Mouse (Mus musculus) right cerebral cortex, postnatal 4 days (tissue): ENCODE results near the gene Clasp2.
"Not testable (repeated sequence)": the region's sequence is repeated elsewhere in the genome, so short reads cannot be mapped to it uniquely, and the experiment has no call there.

Experiments
- DNase-seq: peaks from one replicate; pipeline ENCODE4 v3.0.0-alpha.2; 2022

Clasp2 gene

DNA sequence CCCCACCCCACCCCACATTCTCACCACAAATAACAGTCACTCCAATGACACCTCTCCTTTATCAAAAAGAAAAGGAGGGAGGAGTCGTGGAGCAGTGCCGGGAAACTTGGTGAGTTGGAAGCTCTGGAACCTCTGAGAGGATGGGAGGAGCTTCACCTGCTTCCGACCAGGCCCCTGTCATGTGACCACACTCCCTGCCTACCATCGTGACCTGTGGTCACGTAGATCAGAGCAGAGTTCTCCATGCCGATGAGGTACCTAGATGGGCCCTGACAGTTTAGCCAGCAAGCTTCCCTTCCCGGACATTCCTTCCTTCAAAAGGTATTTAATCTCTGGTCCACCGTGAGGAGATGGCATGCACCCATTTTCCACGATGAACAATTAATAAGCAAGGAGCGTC lies 17.2 kb downstream of the Clasp2 start:
- DNase-seq = no peak

GRCm38 (mm10) chr9:113759684-113760083 lies 18.4 kb downstream of the Clasp2 start:
- DNase-seq = no peak

- no peak for DNase-seq
Observed at GRCm38 (mm10) chr9:113762389-113762788, 21.1 kb downstream of the Clasp2 start.

- DNase-seq = no peak
Observed at GRCm38 (mm10) chr9:113763123-113763522, 21.9 kb downstream of the Clasp2 start.

GRCm38 (mm10) chr9:113770640-113771039 lies 29.4 kb downstream of the Clasp2 start:
- no peak for DNase-seq

DNA sequence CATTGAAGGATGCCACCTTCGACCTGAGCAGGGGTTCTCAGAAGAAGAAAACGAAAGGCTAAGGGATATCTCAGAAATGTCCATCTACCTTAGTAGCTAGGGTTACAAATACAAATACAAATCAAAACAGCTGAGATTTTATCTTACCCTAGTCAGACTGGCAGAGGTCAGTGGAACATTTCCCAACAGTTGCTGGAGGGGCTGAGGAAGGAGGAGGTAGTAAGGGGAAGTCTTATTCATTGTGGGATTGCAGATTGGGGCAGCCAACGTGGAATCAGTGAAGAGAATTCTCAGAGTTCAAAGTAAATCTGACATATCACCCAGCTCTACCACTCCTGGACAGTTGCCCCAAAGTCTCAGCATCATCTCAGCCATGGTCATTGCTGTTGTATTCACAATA lies 39.6 kb downstream of the Clasp2 start:
- DNase-seq = no peak

DNA sequence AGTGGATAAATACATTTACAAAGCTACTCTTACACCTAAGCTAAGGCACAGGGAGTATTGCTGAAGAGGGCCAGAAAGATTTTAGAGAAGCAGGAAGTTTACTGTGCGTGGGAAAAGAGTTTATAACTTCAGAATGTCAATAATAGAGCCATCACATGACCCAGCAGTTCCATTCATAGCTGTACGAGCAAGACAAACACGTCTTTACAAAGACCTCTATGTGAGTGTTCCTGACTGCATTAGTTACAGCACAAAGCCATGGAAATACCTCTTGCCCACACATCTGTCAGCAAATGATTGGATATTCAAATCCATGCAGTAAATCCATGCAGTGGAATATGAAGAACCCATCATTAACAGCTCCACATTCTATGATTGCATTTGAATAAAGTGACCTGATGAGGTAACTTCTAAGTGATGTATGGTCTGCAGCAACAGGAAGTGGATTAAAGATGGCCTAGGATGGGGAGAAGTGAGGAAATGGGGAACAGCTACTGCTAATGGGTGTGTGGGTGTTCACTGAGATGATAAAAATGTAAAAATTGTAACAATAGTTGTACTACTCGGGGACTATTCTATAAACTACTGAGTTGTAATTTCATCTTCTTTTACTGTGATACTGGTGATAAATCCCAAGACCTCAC lies 41.2 kb downstream of the Clasp2 start:
- DNase-seq = no peak

DNA sequence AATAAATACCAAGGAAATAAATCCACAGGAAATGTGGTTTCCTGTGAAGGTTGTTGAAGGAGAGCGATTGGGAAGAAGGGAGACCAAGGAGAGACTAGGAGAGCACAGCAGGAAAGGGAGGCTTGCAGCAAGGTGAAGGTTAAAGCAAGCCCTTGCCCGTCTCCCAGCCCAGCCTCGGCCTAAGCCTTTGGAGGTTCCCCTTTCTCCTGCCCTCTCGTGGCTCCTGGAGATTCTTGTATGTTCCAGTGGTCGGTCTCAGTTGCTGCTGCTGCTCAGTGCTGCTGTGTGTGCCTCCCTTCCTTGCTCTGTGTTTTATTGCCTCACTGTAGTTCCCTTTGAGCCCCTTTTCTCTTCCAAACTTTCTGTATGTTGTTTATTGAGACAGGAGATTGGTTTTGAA lies 42.4 kb downstream of the Clasp2 start:
- DNase-seq = no peak

DNA sequence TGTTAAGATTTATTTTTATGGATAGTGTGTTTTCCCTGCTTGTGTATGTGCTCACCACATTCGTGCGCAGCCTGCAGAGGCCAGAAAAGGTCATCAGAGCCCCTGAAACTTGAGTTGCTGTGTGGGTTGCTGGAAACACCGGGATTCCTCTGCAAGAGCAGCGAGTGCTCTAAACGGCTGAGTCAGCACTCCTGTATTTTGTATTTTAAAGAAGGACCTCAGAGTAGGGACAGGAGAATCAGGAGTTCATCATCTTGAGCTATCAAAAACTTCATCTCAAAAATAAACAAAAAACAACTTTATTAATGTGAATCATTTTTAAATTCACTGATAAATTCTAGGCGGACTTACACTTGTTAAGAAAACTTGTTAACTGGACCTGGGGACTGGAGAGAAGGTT lies 48.0 kb downstream of the Clasp2 start:
- DNase-seq = not testable (repeated sequence)

DNA sequence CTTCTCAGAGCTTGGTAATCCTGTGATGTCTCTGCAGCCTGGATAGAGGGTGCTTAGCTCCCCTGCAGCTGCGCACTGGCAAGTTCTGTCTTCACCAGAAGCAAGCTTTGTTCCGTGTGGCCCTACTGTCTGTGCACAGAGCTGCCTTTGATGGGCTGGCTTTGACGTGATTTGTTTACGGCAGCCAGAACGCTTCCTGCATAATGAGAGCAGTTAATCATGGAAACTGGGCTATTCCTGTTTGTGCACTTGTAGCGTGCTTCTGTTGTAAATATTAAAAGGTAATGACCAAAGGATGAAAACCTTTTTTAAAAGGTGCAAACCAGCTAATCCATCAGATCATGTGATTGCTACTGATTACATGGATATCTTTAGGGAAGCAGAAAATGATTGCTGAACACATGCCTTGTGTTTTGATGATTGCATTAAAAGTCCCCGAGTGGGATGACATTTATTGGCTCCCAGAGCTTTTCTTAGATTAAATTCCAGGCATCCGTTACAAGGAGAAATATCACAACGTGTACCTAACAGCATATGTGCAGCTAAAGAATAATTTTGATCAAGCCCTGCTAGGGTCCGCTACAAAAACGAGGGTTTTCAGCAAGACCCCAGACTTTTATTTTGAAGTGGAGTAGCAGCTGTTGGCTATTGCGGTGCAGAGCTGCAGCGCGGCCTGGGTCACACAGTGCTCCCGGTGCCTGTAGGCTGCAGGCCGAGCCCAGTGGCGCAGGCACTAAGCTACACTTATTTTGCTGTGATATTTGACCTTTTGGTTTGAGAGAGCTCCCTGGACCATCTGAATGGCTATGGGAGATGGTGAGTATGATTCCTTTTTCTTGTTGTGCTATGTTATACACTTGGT lies 51.6 kb downstream of the Clasp2 start:
- DNase-seq = peak; percentile 66

GRCm38 (mm10) chr9:113793513-113793905 lies 52.2 kb downstream of the Clasp2 start:
- no peak for DNase-seq

- no peak for DNase-seq
Observed at GRCm38 (mm10) chr9:113793966-113794365, 52.7 kb downstream of the Clasp2 start.

DNA sequence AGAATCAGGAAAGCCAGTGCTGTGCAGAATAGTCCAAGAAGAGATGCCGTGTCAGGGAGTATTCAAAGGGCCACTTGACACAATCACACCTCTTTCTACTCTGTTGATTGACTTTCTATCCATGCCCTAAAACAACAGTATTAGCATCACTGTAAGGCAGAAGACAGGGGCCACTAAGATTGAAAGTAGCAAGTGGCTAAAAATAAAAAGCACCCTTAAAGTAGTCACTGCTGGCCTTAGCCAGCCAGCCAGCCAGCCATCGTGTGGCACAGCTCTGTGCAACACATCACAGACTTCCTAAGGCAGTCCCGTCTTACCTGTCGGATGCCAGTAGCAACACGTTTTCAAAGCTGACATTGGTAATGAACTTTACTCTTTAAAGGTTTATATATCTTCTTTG lies 55.9 kb downstream of the Clasp2 start:
- DNase-seq = no peak

DNA sequence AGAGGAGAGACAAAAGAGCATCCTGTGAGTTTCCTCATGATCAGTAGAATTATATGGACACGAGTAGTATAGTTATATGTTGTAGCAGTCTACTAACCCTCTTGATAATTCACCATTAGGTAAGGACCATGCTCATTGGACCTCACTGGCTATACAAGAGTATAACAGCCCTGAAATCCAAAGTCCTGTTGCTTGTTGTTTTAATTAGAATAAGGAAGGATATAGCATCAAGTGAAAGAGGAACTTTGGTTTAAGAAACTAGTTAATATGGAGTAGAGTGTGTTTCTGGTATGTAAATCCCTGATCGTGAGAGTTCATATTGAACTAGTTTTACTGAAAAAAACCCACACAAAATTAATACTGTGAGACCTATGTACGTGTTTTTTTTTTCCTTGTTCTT lies 59.4 kb downstream of the Clasp2 start:
- no peak for DNase-seq

GRCm38 (mm10) chr9:113802734-113803133 lies 61.5 kb downstream of the Clasp2 start:
- no peak for DNase-seq

DNA sequence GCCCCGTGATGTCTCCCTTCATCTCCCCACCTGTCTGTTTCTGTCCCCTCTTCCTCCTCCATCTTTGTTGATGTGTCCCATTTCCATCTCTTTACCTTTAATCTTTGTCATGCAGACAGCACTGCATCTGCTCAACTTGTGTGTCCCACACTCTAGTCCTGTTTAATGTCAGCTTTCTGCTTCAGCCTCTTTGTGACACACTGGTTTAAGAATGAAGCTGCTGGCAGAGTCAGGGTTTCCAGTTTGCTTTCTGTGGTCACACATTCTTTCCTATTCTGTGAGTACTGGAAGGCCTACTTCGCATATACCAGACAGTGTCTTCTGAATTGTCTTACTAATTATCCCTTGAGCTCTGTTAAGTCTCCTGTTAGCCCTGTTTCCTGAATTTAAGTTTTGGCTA lies 62.5 kb downstream of the Clasp2 start:
- DNase-seq = no peak

- DNase-seq = no peak
Observed at GRCm38 (mm10) chr9:113805359-113805758, 64.1 kb downstream of the Clasp2 start.

DNA sequence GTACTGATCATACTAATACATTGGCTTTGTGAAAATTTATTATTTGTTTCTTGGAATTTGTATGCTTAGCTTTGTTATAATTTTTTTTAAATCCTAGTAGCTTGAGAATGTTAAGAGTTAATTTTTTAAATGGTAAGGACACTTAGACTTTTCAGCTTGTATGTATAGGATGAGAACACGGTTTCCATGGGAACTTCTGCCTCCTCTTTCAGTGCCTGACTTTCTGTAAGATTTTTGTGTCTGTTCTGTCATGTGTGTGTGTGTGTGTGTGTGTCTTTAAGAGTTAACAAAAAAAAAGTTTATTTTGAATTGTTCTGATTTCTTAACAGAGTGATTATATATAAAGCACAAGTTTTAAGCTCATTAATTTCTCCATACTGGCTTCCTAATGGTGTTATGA lies 70.1 kb downstream of the Clasp2 start:
- no peak for DNase-seq

DNA sequence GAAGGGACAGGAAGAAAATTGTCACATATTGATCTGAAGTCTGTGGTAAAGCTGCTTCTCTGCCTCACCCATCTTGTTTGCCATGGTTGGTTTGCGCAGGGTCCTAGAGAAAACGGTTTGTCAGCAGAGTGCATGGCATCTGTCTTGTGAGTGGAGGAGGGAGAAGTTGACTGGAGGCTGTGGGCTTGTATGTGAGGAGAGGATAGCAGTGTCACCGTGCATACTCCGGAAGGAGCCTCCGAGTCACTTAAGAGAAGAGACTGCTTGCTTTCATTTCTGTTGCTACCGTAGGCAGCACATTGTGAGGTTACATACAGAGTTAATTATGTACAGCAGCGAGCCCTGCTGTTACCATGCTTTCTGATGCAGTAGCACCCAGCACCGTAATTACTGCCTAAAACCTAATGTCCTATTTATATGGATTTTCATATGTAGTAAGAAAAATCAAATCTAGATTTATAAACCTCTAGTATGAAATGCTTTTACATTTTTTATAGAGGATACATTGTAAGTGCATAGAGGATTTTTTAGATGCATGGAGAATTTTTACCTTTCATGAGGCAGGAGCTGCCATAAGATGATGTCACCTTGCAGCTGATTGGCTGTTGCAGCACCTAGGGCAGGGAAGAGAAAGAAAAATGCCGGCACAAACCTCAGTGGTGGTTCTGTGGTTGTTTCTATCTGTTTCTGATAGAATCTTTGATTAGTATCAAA lies 70.8 kb downstream of the Clasp2 start:
- DNase-seq = peak; percentile 53

DNA sequence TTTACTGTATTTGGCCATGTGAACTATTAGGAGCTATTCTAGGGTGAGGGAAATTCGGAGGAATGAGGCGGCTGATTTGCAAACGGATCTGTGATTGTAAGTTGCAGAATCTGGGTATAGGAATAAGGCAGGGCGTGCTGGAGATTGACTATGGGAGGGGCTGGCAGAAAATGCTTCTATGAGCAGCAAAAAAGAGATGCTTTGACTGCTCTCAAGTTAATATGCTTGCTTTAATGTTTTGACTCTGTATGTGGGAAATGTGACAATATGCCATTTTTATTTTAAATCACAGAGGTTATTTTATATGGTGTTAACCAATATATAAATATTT lies 71.4 kb downstream of the Clasp2 start:
- DNase-seq = no peak

- DNase-seq = no peak
Observed at GRCm38 (mm10) chr9:113813086-113813485, 71.8 kb downstream of the Clasp2 start.

- no peak for DNase-seq
Observed at GRCm38 (mm10) chr9:113815836-113816235, 74.6 kb downstream of the Clasp2 start.

GRCm38 (mm10) chr9:113822150-113822549 lies 80.9 kb downstream of the Clasp2 start:
- no peak for DNase-seq

DNA sequence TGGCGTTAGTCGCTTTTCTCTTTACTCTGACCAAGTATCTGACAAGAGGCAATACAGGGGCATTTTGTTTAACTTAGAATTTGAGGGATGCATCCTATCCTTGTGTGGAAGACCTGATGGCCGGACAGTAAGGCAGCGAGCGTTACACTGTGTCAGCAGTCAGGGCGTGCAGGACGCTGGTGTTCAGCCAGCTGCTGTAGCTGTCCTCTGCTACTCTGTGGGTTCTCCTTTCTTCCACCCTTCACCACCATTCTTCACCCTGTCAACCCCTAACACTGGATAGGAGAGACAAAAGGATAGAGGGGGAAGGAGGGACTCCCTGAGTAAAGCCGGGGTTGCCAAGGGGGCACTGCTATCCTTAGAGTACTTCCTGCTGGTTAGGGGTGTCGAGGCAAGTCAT lies 87.4 kb downstream of the Clasp2 start:
- DNase-seq = no peak
